In genomic region chr3:68840206-68840605, GRCm38 (mm10) we compare ENCODE assay signal across 21 mouse cellular contexts. TPM values are rescaled to one million over a fixed set of nuclear protein-coding genes. Genes with fewer than 3 reads are reported as not detected.
A peak's percentile ranks its signal among the peaks of the same experiment; 100 is the strongest.
DNase-seq lines count a peak whose midpoint lies in the region; ATAC-seq and TF ChIP-seq lines count a peak whose summit lies in the region.
"Had no signal": no experiment of that assay in that cellular context is flagged by ENCODE, and none has a peak within 500 bp of the region (broad histone marks: within the 10 kb centered on the region; RNA-seq: fewer than 3 reads in every experiment).

No protein-coding gene starts in this region.

- H3K4me3 ChIP-seq in gastrocnemius, adult 2 months: no peak overlapping the region
- H3K4me3 ChIP-seq: embryonic facial prominence, embryonic 13.5 days; midbrain, embryonic 10.5 days had no signal

- TF ChIP-seq CTCF in gastrocnemius, adult 2 months (IDR thresholded peaks at IDR 0.05): no peak

- ATAC-seq in activated CD4-positive, CD25-positive, alpha-beta regulatory T cell, adult 4 months: no peak
- ATAC-seq: hindbrain, embryonic 16.5 days; intestine, postnatal 0 days had no signal

- intact Hi-C loops in gastrocnemius, adult 2 months (cut with DNase I): no loop called here
- intact Hi-C loops in gastrocnemius, postnatal 36 days (cut with DNase I): no loop called here

- peak; percentile 22 for DNase-seq in gastrocnemius, adult 2 months
- DNase-seq in gastrocnemius, postnatal 36 days: no peak
- peak; percentile 27 for DNase-seq in kidney, postnatal 10 days
- DNase-seq in kidney, postnatal 25 days: no peak
- DNase-seq in R1 (ENCODE audit: low read depth, low spot score): peak; percentile 12
- peak; percentile 56 for DNase-seq in brain, adult 2 months (ENCODE audit: low read depth, low spot score)
- DNase-seq: cerebellum, adult 11-12 months; cerebellum, postnatal 14 days; left cerebral cortex, postnatal 4 days; lung, adult 18-20 months; thymus, postnatal 14 days had no signal

- H3K27ac ChIP-seq in gastrocnemius, adult 2 months: no peak overlapping the region
- H3K27ac ChIP-seq: embryonic facial prominence, embryonic 13.5 days; kidney, postnatal 0 days; macrophage; midbrain, embryonic 10.5 days had no signal

RNA-seq across cellular contexts. Expression of gene 1110032F04Rik, which starts 29.2 kb away (rescaled TPM):
- under 1 TPM in 1 of 2 experiments, not detected in 1; 0.10 TPM for total RNA-seq in gastrocnemius, adult 2 months (2021)
- total RNA-seq in gastrocnemius, postnatal 36 days (2021): not detected
- polyA plus RNA-seq in activated CD4-positive, CD25-positive, alpha-beta regulatory T cell, adult 4 months (2017; shearing (Covaris generic)): 1 to 10 TPM; 1.9 to 2.3 TPM
- total RNA-seq: liver, adult 2 months had no signal
- polyA plus RNA-seq: C2C12; liver, adult 2 months; macrophage; testis, adult 2 months had no signal

Comparison
In these comparisons a context has a peak if more than half of its experiments do, and no peak if none do; other contexts are left out.
1. DNase-seq: peak in gastrocnemius, adult 2 months (single experiment), kidney, postnatal 10 days (single experiment), R1 (single experiment) and brain, adult 2 months (single experiment); none in gastrocnemius, postnatal 36 days (0 of 2) and kidney, postnatal 25 days (0 of 2).